ENCODE assay signal across 7 mouse cellular contexts in the genomic region with DNA sequence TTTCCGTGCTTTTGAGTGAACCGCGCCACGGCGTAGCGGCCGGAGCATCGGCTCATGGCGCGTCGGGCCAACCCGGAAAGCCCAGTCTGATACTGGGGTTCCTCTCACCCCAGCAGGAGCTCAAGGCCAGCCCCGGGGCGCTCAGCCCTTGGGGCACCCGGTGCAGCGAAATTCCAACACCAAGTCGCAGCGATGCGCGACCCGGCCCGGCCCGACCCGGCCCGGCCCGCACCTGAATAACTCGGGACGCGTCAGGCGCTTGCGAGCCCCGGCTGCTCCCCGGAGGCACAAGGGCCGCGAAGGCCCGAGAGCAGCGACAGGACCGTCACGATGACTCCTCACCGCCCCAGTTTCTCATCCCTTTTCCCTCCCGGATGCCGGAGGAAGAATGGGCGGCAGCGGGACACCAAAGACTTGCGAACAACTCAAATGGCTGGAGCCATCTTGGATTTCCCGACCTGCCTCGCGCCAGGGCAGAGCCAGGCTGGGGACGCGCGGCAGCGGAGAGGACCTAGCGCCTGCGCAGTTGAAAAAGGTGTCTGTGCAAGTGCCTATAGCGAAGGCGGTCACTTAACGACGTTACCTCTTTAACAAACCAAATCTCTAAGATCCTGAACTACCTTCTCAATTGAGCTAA. TPM values are rescaled to one million over a fixed set of nuclear protein-coding genes. Genes with fewer than 3 reads are reported as not detected.
DNase-seq lines count a peak whose midpoint lies in the region; ATAC-seq lines count a peak whose summit lies in the region.

A gene (minus strand): TSS at position 471 of the 637 bp plus-strand sequence.

- H3K27ac ChIP-seq in embryonic facial prominence, embryonic 10.5 days (replicated peaks) = peak within 1 kb of the TSS; percentile 98
- H3K27ac ChIP-seq in limb, embryonic 10.5 days = peak within 1 kb of the TSS; percentile 96
- H3K27ac ChIP-seq in midbrain, embryonic 13.5 days = peak within 1 kb of the TSS; percentile 81

- peak within 1 kb of the TSS; percentile 96 for H3K4me3 ChIP-seq in embryonic facial prominence, embryonic 10.5 days
- H3K4me3 ChIP-seq in limb, embryonic 10.5 days = peak within 1 kb of the TSS; percentile 76
- H3K4me3 ChIP-seq in midbrain, embryonic 13.5 days (replicated peaks) = peak within 1 kb of the TSS; percentile 91

- under 1% methylated on average over 58 of the region's 58 CpGs for WGBS in embryonic facial prominence, embryonic 10.5 days
- under 1% methylated on average over 58 of the region's 58 CpGs for WGBS in limb, embryonic 10.5 days
- WGBS in midbrain, embryonic 13.5 days = under 1% methylated on average over 57 of the region's 58 CpGs

- peak within 1 kb of the TSS; percentile 71 for H3K4me2 ChIP-seq in midbrain, embryonic 13.5 days (replicated peaks)

- peak within 1 kb of the TSS; percentile 97 for H3K9ac ChIP-seq in midbrain, embryonic 13.5 days (replicated peaks)

- peaks cover 38% of the 10 kb centered on the region for H3K36me3 ChIP-seq in embryonic facial prominence, embryonic 10.5 days (replicated peaks)
- peaks cover 38% of the 10 kb centered on the region for H3K36me3 ChIP-seq in limb, embryonic 10.5 days
- H3K36me3 ChIP-seq in midbrain, embryonic 13.5 days = peaks cover 21% of the 10 kb centered on the region

- no peaks in the 10 kb centered on the region for H3K27me3 ChIP-seq in embryonic facial prominence, embryonic 10.5 days (replicated peaks; ENCODE audit: low read depth, poor library complexity, severe bottlenecking)
- H3K27me3 ChIP-seq in limb, embryonic 10.5 days (ENCODE audit: low read depth, poor library complexity, severe bottlenecking) = no peaks in the 10 kb centered on the region
- H3K27me3 ChIP-seq in midbrain, embryonic 13.5 days = 0 out of 2 replicates have a peak, but pooled peaks cover 2% of the 10 kb centered on the region

- DNase-seq in adrenal gland, postnatal 10 days = peak; percentile 93
- peak; percentile 92 for DNase-seq in embryonic facial prominence, embryonic 10.5 days (ENCODE audit: low spot score)
- peak; percentile 87 for DNase-seq in kidney, adult 11 months
- peak; percentile 91 for DNase-seq in limb, embryonic 10.5 days (ENCODE audit: low spot score)
- peak; percentile 77 for DNase-seq in spleen, adult 12 weeks (ENCODE audit: low spot score)

- no peaks in the 10 kb centered on the region for H3K9me3 ChIP-seq in embryonic facial prominence, embryonic 10.5 days
- H3K9me3 ChIP-seq in limb, embryonic 10.5 days (replicated peaks) = no peaks in the 10 kb centered on the region
- H3K9me3 ChIP-seq in midbrain, embryonic 13.5 days = no peaks in the 10 kb centered on the region

- H3K4me1 ChIP-seq in embryonic facial prominence, embryonic 10.5 days = peaks cover 17% of the 10 kb centered on the region
- peaks cover 17% of the 10 kb centered on the region for H3K4me1 ChIP-seq in limb, embryonic 10.5 days
- H3K4me1 ChIP-seq in midbrain, embryonic 13.5 days (replicated peaks) = peaks cover 20% of the 10 kb centered on the region

- peak; percentile 95 for ATAC-seq in granulocyte monocyte progenitor cell, adult 5-6 weeks (replicated peaks; ENCODE audit: poor library complexity, severe bottlenecking)
- ATAC-seq in midbrain, embryonic 13.5 days = peak; percentile 98

RNA-seq across cellular contexts. Expression of the gene that starts here (rescaled TPM):
- 10 to 100 TPM; 60.5 to 85.7 TPM for total RNA-seq in adrenal gland, postnatal 10 days (2021)
- polyA plus RNA-seq in embryonic facial prominence, embryonic 10.5 days (2016; fragmentation: Nextera tagmentation; extraction: Ambion mirVana) = 83.1 and 93.4 TPM in 2 replicates
- 101 and 130 TPM in 2 replicates for total RNA-seq in granulocyte monocyte progenitor cell, adult 5-6 weeks (2014; fragmentation: Nextera tagmentation)
- 111 and 148 TPM in 2 replicates for total RNA-seq in granulocyte monocyte progenitor cell, adult 5-6 weeks (2017)
- 85.7 and 96.3 TPM in 2 replicates for polyA plus RNA-seq in limb, embryonic 10.5 days (2016; fragmentation: Nextera tagmentation; extraction: Ambion mirVana)
- polyA plus RNA-seq in midbrain, embryonic 13.5 days (2015; fragmentation: Nextera tagmentation; extraction: Ambion mirVana) = 55.2 and 57.9 TPM in 2 replicates

Comparison
In these comparisons a context has a peak if more than half of its experiments do, and no peak if none do; other contexts are left out.
1. Peak in every context shown above with its lines: DNase-seq, ATAC-seq, H3K4me3 ChIP-seq and H3K27ac ChIP-seq.